Mouse (Mus musculus) liver, embryonic 18 days (tissue): Measurements from ENCODE around the gene Sav1. TPM values are rescaled to one million over a fixed set of nuclear protein-coding genes. Genes with fewer than 3 reads are reported as not detected.

Source experiments
- polyA plus RNA-seq: library from polyadenylated mRNA; depleted of rRNA; stranded (reverse); fragments of >200 nt; gene quantifications from 2 replicates; pipeline ENCODE4 v1.2.3, GENCODE M21; 2012; rRNA removed

Gene Sav1
- polyA plus RNA-seq = 15.8 and 17.2 TPM in 2 replicates

DNA sequence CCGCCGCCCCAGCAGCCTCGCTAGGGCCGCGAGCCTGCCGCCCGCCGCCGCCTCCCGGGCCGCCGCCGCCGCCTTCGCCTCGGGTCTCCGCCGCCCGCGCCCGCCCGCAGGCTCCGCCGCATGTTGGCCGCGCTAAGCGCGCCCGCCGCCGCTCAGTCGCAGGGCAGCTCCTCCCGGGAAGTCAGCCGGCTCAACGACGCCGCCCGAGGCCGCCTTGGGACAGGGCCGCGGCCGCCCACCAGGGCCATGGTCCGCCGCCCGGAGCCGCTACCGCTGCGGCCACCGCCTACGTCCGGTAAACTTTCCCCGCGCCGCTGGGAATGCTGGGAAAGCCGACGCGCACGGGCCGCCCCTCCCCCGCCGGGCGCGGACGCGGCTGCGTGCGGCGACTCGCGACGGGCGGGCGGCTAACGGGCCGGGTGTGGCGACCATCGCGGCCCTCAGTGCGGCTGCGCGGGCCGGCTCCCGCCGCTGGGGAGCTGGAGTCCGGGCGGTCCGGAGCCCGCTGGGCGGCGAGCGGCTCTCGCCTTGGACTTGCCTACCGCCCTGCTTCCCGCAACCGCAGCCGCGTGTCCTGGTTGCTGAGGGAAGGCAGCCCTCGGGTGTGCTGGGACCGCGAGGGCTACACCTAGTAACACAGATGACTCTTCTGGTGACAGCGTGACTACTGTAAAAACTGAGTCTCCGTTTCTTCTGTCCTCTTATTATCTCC is at the start of gene Sav1:
Sav1 (minus strand) TSS at position 217 of the 712 bp plus-strand sequence.

Other genes starting within 250 kb of the Sav1 start
- gene Cdkl1, start 195.7 kb downstream of the Sav1 start, polyA plus RNA-seq = 0.44 and 0.54 TPM in 2 replicates
- 1.1 and 1.4 TPM in 2 replicates for gene Atl1, start 94.4 kb downstream of the Sav1 start, polyA plus RNA-seq
- 10.1 and 11.2 TPM in 2 replicates for gene Map4k5, start 93.8 kb downstream of the Sav1 start, polyA plus RNA-seq
- 3.7 and 5.1 TPM in 2 replicates for gene Nin, start 126.7 kb upstream of the Sav1 start, polyA plus RNA-seq
- gene Abhd12b, start 167.1 kb upstream of the Sav1 start, polyA plus RNA-seq = not detected in 2 replicates
- 176 and 188 TPM in 2 replicates for gene Pygl, start 244.5 kb upstream of the Sav1 start, polyA plus RNA-seq